Mouse (Mus musculus) stomach, postnatal 0 days (tissue): ENCODE results near the gene Lrp1.

Experiments used
- CTCF ChIP-seq: IDR thresholded peaks from 2 replicates; pipeline ENCODE4 v1.5.1; 2016; ENCODE audit warnings: antibody characterized with exemption, low read depth, mild to moderate bottlenecking, moderate library complexity
- EP300 ChIP-seq: optimal IDR thresholded peaks from 2 replicates; pipeline ENCODE3; 2016; ENCODE audit warnings: antibody characterized with exemption

- TF ChIP-seq CTCF (no peak), EP300 (no peak)
Measured at GRCm38 (mm10) chr10:127607059-127607458, 13.9 kb downstream of the Lrp1 start.
